Mouse (Mus musculus): ENCODE data around the gene Clptm1l.

The Clptm1l gene

GRCm38 (mm10) chr13:73603522-73604155 lies at the start of gene Clptm1l:
Clptm1l (plus strand) TSS chr13:73604006.
- peak; percentile 99 for DNase-seq

GRCm38 (mm10) chr13:73564201-73564600 lies 39.6 kb upstream of the Clptm1l start:
- DNase-seq, result no peak

- DNase-seq, result no peak
Measured at GRCm38 (mm10) chr13:73575051-73575450, 28.8 kb upstream of the Clptm1l start.

- no peak for DNase-seq
Measured at GRCm38 (mm10) chr13:73577277-73577676, 26.5 kb upstream of the Clptm1l start.

GRCm38 (mm10) chr13:73591488-73591887 lies 12.3 kb upstream of the Clptm1l start:
- DNase-seq, result no peak

GRCm38 (mm10) chr13:73592546-73592945 lies 11.3 kb upstream of the Clptm1l start:
- DNase-seq, result no peak

GRCm38 (mm10) chr13:73596276-73596675 lies 7.5 kb upstream of the Clptm1l start:
- DNase-seq, result no peak

- DNase-seq, result no peak
Measured at GRCm38 (mm10) chr13:73600217-73600616, 3.6 kb upstream of the Clptm1l start.

GRCm38 (mm10) chr13:73603046-73603445 lies 760 bp upstream of the Clptm1l start:
- peak in 1 of 2 experiments; percentile 20 for DNase-seq

GRCm38 (mm10) chr13:73604156-73604957 lies 551 bp downstream of the Clptm1l start:
- DNase-seq, result no peak

GRCm38 (mm10) chr13:73618406-73618805 lies 14.6 kb downstream of the Clptm1l start:
- no peak for DNase-seq

GRCm38 (mm10) chr13:73620637-73621036 lies 16.8 kb downstream of the Clptm1l start:
- peak in 1 of 2 experiments; percentile 24 for DNase-seq

- DNase-seq, result peak in 1 of 2 experiments; percentile 71
Measured at GRCm38 (mm10) chr13:73626410-73626744, 22.6 kb downstream of the Clptm1l start.

GRCm38 (mm10) chr13:73626745-73627549 lies 23.1 kb downstream of the Clptm1l start, which contains the start of gene Tert:
Tert (plus strand) TSS chr13:73626911.
- DNase-seq, result peak; percentile 18 to 73

GRCm38 (mm10) chr13:73628586-73629113 lies 24.8 kb downstream of the Clptm1l start:
- peak in 1 of 2 experiments; percentile 43 for DNase-seq

GRCm38 (mm10) chr13:73631837-73632236 lies 28.0 kb downstream of the Clptm1l start:
- DNase-seq, result no peak

GRCm38 (mm10) chr13:73637826-73638225 lies 34.0 kb downstream of the Clptm1l start:
- DNase-seq, result no peak

- no peak for DNase-seq
Measured at GRCm38 (mm10) chr13:73641296-73641695, 37.5 kb downstream of the Clptm1l start.

- peak; percentile 82 to 84 for DNase-seq
Measured at GRCm38 (mm10) chr13:73646397-73647087, 42.7 kb downstream of the Clptm1l start.

- no peak for DNase-seq
Measured at GRCm38 (mm10) chr13:73653266-73653665, 49.5 kb downstream of the Clptm1l start.

- DNase-seq, result no peak
Measured at GRCm38 (mm10) chr13:73654976-73655375, 51.2 kb downstream of the Clptm1l start.

GRCm38 (mm10) chr13:73658953-73659352 lies 55.1 kb downstream of the Clptm1l start:
- no peak for DNase-seq
